Mouse (Mus musculus): ENCODE measurements around the gene Rbl1. TPM values are rescaled to one million over a fixed set of nuclear protein-coding genes. Genes with fewer than 3 reads are reported as not detected.
"Not testable (repeated sequence)": the region's sequence is repeated elsewhere in the genome, so short reads cannot be mapped to it uniquely, and the experiment has no call there.

Rbl1 gene
- 96.7 and 97.4 TPM in 2 replicates for total RNA-seq (2014; fragmentation: Nextera tagmentation)
- 74.1 and 88.2 TPM in 2 replicates for total RNA-seq (2017)
- polyA plus RNA-seq (2012): 10.9 and 11.1 TPM in 2 replicates

DNA sequence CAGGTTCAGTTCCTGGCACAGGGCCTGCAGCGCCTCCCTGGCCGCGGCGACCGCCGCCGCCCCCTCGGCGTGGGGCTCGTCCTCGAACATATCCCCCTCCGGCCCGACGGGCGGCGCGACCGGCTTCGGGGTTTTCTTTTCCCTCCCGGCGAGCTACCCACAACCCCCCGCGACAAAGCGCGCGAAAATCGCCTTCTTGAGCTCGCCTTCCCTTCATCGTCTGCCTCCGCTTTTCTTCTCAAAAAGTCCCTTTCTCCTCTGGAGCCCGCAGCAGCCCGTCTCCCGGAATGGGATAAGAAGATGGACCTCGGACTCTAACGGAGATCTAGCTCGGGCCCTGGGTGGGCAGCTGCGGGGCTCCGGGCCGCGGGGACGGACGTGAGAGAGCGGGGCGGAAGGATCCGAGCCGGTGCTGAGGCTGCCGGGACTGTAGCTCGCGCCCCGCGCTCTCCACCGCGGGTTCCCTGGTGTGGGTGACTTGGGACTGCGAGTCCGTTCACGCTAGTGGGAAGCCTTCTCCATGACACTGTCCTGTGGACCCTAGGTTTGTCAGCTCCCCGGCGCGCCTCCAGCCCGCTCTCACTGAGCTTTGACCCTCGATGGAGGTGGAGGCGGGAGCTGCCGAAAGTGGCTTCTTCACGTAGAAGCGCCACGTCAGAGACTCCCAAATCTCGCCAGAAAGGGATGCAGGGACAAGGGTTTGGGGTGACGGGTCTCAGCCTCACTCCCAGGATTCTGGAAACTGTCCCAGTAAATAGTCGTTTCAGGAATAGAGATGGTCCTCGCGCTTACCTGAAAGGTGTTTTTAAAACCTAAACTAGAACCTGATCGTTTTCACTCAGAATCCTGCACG is at the start of gene Rbl1:
TSS of gene Rbl1 (minus strand) at position 169 of the 853 bp plus-strand sequence.
- ATAC-seq (ENCODE audit: extremely low read depth, insufficient number of reproducible peaks, low FRiP score, poor library complexity, severe bottlenecking) (peak; percentile 46; the same call in 1 of the 2 replicates), DNase-seq (ENCODE audit: low spot score) (peak; percentile 76)

DNA sequence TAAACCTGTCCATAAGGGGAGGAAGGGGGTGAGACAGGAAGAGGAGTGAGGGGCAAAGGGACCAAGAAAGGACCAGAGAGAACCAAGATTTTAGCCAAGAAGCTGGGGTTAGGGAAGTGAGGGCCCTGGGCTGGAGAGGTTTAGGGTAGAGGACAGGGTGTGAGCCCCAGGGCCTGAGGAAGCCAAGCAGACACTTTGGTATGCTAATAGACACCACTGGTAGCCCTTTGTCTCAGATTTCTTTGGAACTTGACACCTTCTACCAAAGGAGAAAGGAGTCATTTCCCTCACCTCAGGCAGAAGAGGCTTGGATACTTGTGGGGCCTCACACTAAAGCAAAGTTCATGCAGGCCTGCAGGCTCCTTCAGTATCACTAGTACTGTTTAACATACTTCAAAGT is 43.8 kb upstream of the Rbl1 start:
- Histone ChIP-seq H3K9me3 (replicated peaks) (no peaks in the 10 kb centered on the region), H3K4me1 (ENCODE audit: insufficient read depth, low read depth, low read length) (peaks cover 7% of the 10 kb centered on the region), H3K27me3 (ENCODE audit: insufficient read depth, low read length) (peaks cover 26% of the 10 kb centered on the region), H3K4me3 (ENCODE audit: low read depth, low read length) (no peak overlapping the region), H3K36me3 (replicated peaks) (no peaks in the 10 kb centered on the region)
- no peak for ATAC-seq (ENCODE audit: extremely low read depth, insufficient number of reproducible peaks, low FRiP score, poor library complexity, severe bottlenecking)
- no peak for TF ChIP-seq GATA2 (IDR thresholded peaks at IDR 0.05; ENCODE audit: borderline replicate concordance, low read depth, low read length)
- TF ChIP-seq TAL1 (conservative IDR thresholded peaks at IDR 0.05; ENCODE audit: low read depth, low read length): no peak
- TF ChIP-seq GATA1 (IDR thresholded peaks at IDR 0.05; ENCODE audit: borderline replicate concordance, low read length): no peak
- no peak for DNase-seq (ENCODE audit: low spot score)

More for the DNA sequence above, at the start of gene Rbl1:
- TF ChIP-seq GATA2 (IDR thresholded peaks at IDR 0.05; ENCODE audit: borderline replicate concordance, low read depth, low read length): no peak
- TF ChIP-seq TAL1 (conservative IDR thresholded peaks at IDR 0.05; ENCODE audit: low read depth, low read length): no peak
- no peak for TF ChIP-seq POLR2AphosphoS5 (IDR thresholded peaks at IDR 0.05; ENCODE audit: insufficient replicate concordance, low read depth, low read length)
- peaks cover 21% of the 10 kb centered on the region for H3K36me3 ChIP-seq (replicated peaks)
- H3K4me1 ChIP-seq (ENCODE audit: insufficient read depth, low read depth, low read length): peaks cover 38% of the 10 kb centered on the region
- peaks cover 2% of the 10 kb centered on the region; the same call in 1 of the 2 replicates for H3K9me3 ChIP-seq (replicated peaks)
- peak within 1 kb of the TSS; percentile 77 for H3K4me3 ChIP-seq (ENCODE audit: low read depth, low read length)
- H3K27me3 ChIP-seq (ENCODE audit: insufficient read depth, low read length): no peaks in the 10 kb centered on the region

DNA sequence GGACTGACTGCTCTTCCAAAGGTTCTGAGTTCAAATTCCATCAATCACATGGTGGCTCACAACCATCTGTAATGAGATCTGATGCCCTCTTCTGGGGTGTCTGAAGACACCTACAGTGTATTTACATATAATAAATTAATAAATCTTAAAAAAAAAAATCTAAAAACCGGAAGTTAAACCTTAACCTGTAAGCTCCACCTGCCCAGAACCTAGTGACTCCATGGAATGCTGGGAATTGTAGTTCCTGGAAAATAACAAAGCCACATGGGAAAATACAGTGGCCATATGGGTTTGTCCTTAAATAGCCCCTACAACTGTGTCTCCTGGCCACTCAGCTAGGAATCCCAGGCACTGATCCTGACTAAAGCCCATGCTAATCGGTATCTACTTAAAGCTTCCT is 41.3 kb upstream of the Rbl1 start:
- ATAC-seq (ENCODE audit: extremely low read depth, insufficient number of reproducible peaks, low FRiP score, poor library complexity, severe bottlenecking) (no peak), DNase-seq (ENCODE audit: low spot score) (no peak)
- no peaks in the 10 kb centered on the region for H3K36me3 ChIP-seq (replicated peaks)
- H3K9me3 ChIP-seq (replicated peaks): 0 out of 2 replicates have a peak, but pooled peaks cover 2% of the 10 kb centered on the region
- no peak overlapping the region for H3K4me3 ChIP-seq (ENCODE audit: low read depth, low read length)
- peaks cover 26% of the 10 kb centered on the region for H3K27me3 ChIP-seq (ENCODE audit: insufficient read depth, low read length)
- no peak for TF ChIP-seq POLR2AphosphoS5 (IDR thresholded peaks at IDR 0.05; ENCODE audit: insufficient replicate concordance, low read depth, low read length)
- no peak for TF ChIP-seq GATA1 (IDR thresholded peaks at IDR 0.05; ENCODE audit: borderline replicate concordance, low read length)
- no peak for TF ChIP-seq TAL1 (conservative IDR thresholded peaks at IDR 0.05; ENCODE audit: low read depth, low read length)
- no peak for TF ChIP-seq GATA2 (IDR thresholded peaks at IDR 0.05; ENCODE audit: borderline replicate concordance, low read depth, low read length)
- TF ChIP-seq CTCF (IDR thresholded peaks at IDR 0.05; ENCODE audit: low read depth, low read length): no peak
- peaks cover 7% of the 10 kb centered on the region for H3K4me1 ChIP-seq (ENCODE audit: insufficient read depth, low read depth, low read length)

DNA sequence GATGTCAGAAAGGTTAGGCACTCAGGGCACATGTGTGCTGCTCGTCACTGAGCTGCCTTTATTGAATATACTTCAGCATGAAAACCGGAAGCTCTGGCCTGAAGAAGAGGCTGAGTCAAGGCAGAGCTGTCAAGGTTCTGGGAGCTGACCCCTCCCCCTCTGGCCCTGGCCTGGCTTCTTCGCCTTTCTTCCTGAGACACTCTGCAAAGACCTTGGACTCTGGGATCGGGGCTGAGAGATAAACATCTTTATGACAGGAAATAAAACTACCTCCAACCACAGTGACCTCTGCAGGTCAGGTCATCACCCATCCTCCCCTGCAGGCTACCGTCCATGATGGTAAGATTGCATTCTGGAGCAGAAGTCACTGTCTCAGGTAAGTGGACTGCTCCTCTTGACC is 40.7 kb upstream of the Rbl1 start:
- ATAC-seq (ENCODE audit: extremely low read depth, insufficient number of reproducible peaks, low FRiP score, poor library complexity, severe bottlenecking): no peak
- no peak for DNase-seq (ENCODE audit: low spot score)
- TF ChIP-seq CTCF (IDR thresholded peaks at IDR 0.05; ENCODE audit: low read depth, low read length) (no peak), TAL1 (conservative IDR thresholded peaks at IDR 0.05; ENCODE audit: low read depth, low read length) (no peak), GATA1 (IDR thresholded peaks at IDR 0.05; ENCODE audit: borderline replicate concordance, low read length) (no peak), POLR2AphosphoS5 (IDR thresholded peaks at IDR 0.05; ENCODE audit: insufficient replicate concordance, low read depth, low read length) (no peak), GATA2 (IDR thresholded peaks at IDR 0.05; ENCODE audit: borderline replicate concordance, low read depth, low read length) (no peak)
- no peak overlapping the region for H3K4me3 ChIP-seq (ENCODE audit: low read depth, low read length)
- peaks cover 25% of the 10 kb centered on the region for H3K27me3 ChIP-seq (ENCODE audit: insufficient read depth, low read length)
- no peaks in the 10 kb centered on the region for H3K36me3 ChIP-seq (replicated peaks)
- H3K4me1 ChIP-seq (ENCODE audit: insufficient read depth, low read depth, low read length): peaks cover 7% of the 10 kb centered on the region
- 0 out of 2 replicates have a peak, but pooled peaks cover 2% of the 10 kb centered on the region for H3K9me3 ChIP-seq (replicated peaks)

DNA sequence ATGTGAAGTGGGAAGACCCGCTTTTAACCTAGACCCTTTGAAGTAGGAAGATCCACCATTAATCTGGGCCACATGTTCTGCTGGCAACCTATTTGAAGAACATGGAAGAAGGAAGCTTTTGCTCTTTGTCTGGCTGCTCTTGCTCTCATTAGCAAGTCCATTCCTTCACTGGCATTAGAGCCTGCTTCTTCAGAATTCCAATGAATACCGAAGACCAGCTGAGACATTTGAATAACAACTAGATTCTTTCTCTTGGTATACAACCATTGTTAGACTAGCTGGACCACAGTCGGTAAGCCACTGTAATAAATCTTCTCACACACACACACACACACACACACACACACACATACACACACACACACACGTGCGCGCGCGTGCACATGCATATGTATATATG is 31.6 kb upstream of the Rbl1 start:
- Histone ChIP-seq H3K27me3 (ENCODE audit: insufficient read depth, low read length) (peaks cover 28% of the 10 kb centered on the region), H3K4me3 (ENCODE audit: low read depth, low read length) (no peak overlapping the region), H3K36me3 (replicated peaks) (no peaks in the 10 kb centered on the region), H3K9me3 (replicated peaks) (no peaks in the 10 kb centered on the region), H3K4me1 (ENCODE audit: insufficient read depth, low read depth, low read length) (no peaks in the 10 kb centered on the region)
- TF ChIP-seq CTCF (IDR thresholded peaks at IDR 0.05; ENCODE audit: low read depth, low read length) (no peak), TAL1 (conservative IDR thresholded peaks at IDR 0.05; ENCODE audit: low read depth, low read length) (no peak), POLR2AphosphoS5 (IDR thresholded peaks at IDR 0.05; ENCODE audit: insufficient replicate concordance, low read depth, low read length) (no peak)
- DNase-seq (ENCODE audit: low spot score) (no peak), ATAC-seq (ENCODE audit: extremely low read depth, insufficient number of reproducible peaks, low FRiP score, poor library complexity, severe bottlenecking) (no peak)

DNA sequence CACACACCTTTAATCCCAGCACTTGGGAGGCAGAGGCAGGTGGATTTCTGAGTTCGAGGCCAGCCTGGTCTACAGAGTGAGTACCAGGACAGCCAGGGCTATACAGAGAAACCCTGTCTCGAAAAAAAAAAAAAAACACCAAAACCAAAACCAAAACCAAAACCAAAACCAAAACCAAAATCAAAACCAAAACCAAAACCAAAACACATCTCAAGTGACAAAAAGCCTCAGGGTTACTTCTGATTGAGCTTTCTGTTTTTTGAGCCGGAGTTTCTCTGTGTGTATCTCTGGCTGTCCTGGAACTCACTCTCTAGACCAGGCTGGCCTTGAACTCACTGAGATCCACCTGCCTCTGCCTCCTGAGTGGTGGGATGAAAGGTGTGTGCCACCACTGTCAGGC is 17.6 kb upstream of the Rbl1 start:
- peaks cover 45% of the 10 kb centered on the region for H3K27me3 ChIP-seq (ENCODE audit: insufficient read depth, low read length)
- not testable (repeated sequence) for H3K36me3 ChIP-seq (replicated peaks); H3K9me3 ChIP-seq (replicated peaks); H3K4me3 ChIP-seq (ENCODE audit: low read depth, low read length); ATAC-seq (ENCODE audit: extremely low read depth, insufficient number of reproducible peaks, low FRiP score, poor library complexity, severe bottlenecking); DNase-seq (ENCODE audit: low spot score)
- peaks cover 10% of the 10 kb centered on the region for H3K4me1 ChIP-seq (ENCODE audit: insufficient read depth, low read depth, low read length)
